Mouse (Mus musculus) hindbrain, embryonic 12.5 days (tissue): ENCODE measurements around the gene Lap3. TPM values are rescaled to one million over a fixed set of nuclear protein-coding genes. Genes with fewer than 3 reads are reported as not detected.

Experiments used
- ATAC-seq: fragments of 200-750 bp; cut with Nextera tagmentation; 2 replicates; pipeline ENCODE4 v1.8.0; 2017; ENCODE audit warnings: moderate TSS enrichment; ENCODE audit not compliant: low FRiP score
- H3K27ac ChIP-seq: fragments of 300-500 bp; sonication (generic); 2 replicates; pipeline ENCODE4 v1.5.1; 2016; ENCODE audit warnings: mild to moderate bottlenecking
- H3K27me3 ChIP-seq: fragments of 300-500 bp; sonication (generic); 2 replicates; pipeline ENCODE4 v1.6.1; 2016; ENCODE audit warnings: mild to moderate bottlenecking
- H3K36me3 ChIP-seq: fragments of 300-500 bp; sonication (generic); 2 replicates; pipeline ENCODE4 v1.6.1; 2016; ENCODE audit warnings: mild to moderate bottlenecking
- H3K4me1 ChIP-seq: fragments of 300-500 bp; sonication (generic); 2 replicates; pipeline ENCODE4 v1.6.1; 2016
- H3K4me2 ChIP-seq: fragments of 300-500 bp; sonication (generic); replicated peaks from 2 replicates; pipeline ENCODE4 v1.6.1; 2016; ENCODE audit warnings: mild to moderate bottlenecking
- H3K4me3 ChIP-seq: fragments of 300-500 bp; sonication (generic); 2 replicates; pipeline ENCODE4 v1.5.1; 2016; ENCODE audit warnings: mild to moderate bottlenecking
- H3K9ac ChIP-seq: fragments of 300-500 bp; sonication (generic); 2 replicates; pipeline ENCODE4 v1.6.1; 2016; ENCODE audit warnings: mild to moderate bottlenecking, moderate library complexity
- H3K9me3 ChIP-seq: fragments of 300-500 bp; sonication (generic); replicated peaks from 2 replicates; pipeline ENCODE4 v1.6.1; 2016; ENCODE audit warnings: mild to moderate bottlenecking
- WGBS: fragments of 180-500 bp; shearing (Covaris S2); methylation state at CpG from one replicate; pipeline ENCODE4 v1.1.7; 2016; 5-methylcytosine and 5-hydroxymethylcytosine counted together
- polyA plus RNA-seq: library from polyadenylated mRNA; unstranded; fragments of >200 nt; fragmentation: Nextera tagmentation; extraction: Ambion mirVana; gene quantifications from 2 replicates; pipeline ENCODE4 v1.2.1, GENCODE M21; 2016

The Lap3 gene
- polyA plus RNA-seq, 1 experiment from 2014 or later, result 57.3 TPM

DNA sequence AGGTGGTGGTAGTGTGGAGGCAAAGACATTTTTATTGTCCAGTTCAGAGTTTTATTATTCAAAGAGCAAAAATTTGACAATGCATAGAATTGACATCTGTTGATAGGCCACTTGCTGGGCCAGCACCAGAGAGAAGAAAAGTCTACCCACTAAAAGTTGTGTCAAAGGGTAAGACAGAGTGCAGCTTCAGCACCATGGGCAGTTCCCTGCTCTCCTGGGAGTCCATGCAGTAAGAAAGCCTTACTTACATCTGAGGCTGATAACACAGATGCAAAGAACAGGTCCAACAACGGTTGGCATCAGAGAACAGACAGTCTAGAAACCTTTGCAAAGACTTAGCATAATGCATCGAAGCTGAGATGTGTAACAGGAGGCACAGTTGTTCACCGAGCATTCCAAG, 36.5 kb downstream of the Lap3 start:
- Histone ChIP-seq H3K4me1 (no peaks in the 10 kb centered on the region), H3K9me3 (no peaks in the 10 kb centered on the region), H3K27me3 (no peaks in the 10 kb centered on the region), H3K27ac (no peak overlapping the region), H3K4me3 (no peak overlapping the region), H3K9ac (no peak overlapping the region), H3K36me3 (peaks cover 58% of the 10 kb centered on the region), H3K4me2 (no peak overlapping the region)
- whole genome bisulfite sequencing, result 97% methylated on average over 3 of the region's 3 CpGs
- ATAC-seq, result no peak

- Histone ChIP-seq H3K9ac (no peak overlapping the region), H3K36me3 (peaks cover 14% of the 10 kb centered on the region; the same call in 1 of the 2 replicates), H3K9me3 (no peaks in the 10 kb centered on the region), H3K27me3 (no peaks in the 10 kb centered on the region), H3K4me3 (no peak overlapping the region), H3K4me1 (no peaks in the 10 kb centered on the region), H3K27ac (no peak overlapping the region), H3K4me2 (peak overlapping the region; percentile 15)
- ATAC-seq, result peak; percentile 83
- 5% methylated on average over 16 of the region's 17 CpGs for WGBS
Observed at GRCm38 (mm10) chr5:45534319-45535098, 41.3 kb downstream of the Lap3 start.

DNA sequence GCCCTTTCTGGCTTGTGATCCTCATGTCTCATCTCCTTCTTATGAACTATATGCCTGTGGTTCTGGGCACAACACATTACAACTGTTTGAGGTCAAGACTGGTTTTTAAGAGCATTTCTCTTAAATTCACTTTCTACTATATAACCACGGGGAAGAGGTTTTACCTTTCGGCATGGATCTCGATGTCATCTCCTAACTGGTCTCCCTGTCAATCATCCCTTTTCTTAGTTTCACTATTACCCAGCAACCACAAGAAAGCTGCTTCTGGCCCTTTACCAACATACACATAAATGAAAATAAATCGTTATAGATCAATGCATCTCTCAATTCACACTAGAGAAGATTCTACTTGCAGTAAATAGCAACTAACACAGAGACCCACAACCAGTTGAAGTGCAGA, 42.0 kb downstream of the Lap3 start:
- no peaks in the 10 kb centered on the region for H3K27me3 ChIP-seq
- ATAC-seq, result no peak
- no peak overlapping the region for H3K4me2 ChIP-seq
- WGBS, result 76% methylated on average over 4 of the region's 4 CpGs
- no peak overlapping the region for H3K27ac ChIP-seq
- no peaks in the 10 kb centered on the region for H3K4me1 ChIP-seq
- H3K36me3 ChIP-seq, result peaks cover 12% of the 10 kb centered on the region; the same call in 1 of the 2 replicates
- no peak overlapping the region for H3K9ac ChIP-seq
- no peak overlapping the region for H3K4me3 ChIP-seq
- H3K9me3 ChIP-seq, result no peaks in the 10 kb centered on the region

- H3K27me3 ChIP-seq, result no peaks in the 10 kb centered on the region
- H3K9ac ChIP-seq, result no peak overlapping the region
- WGBS, result 52% methylated on average over 10 of the region's 10 CpGs
- H3K27ac ChIP-seq, result no peak overlapping the region
- H3K4me1 ChIP-seq, result no peaks in the 10 kb centered on the region
- H3K36me3 ChIP-seq, result no peaks in the 10 kb centered on the region
- H3K9me3 ChIP-seq, result no peaks in the 10 kb centered on the region
- no peak for ATAC-seq
- H3K4me2 ChIP-seq, result no peak overlapping the region
- H3K4me3 ChIP-seq, result no peak overlapping the region
Observed at GRCm38 (mm10) chr5:45539502-45539901, 46.3 kb downstream of the Lap3 start.

DNA sequence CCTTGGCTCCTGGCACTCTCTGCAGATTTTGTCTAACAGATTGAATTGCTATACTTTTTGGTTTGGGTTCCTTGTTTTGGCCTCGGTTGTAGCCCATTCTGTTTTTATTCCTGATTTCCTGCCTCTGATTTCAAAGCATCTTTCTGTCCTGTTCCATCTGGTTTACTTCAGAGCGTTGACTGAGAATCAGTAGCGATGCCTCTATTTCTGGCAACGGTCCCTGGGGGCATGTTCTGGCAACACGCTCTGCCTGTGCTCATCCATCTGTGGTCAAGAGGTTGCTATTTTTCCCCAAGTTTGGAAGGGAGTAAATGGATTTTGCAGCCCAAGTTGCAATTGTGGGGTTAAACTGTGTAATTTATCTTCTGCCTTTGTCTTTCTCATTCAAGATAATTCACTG, 50.2 kb downstream of the Lap3 start:
- no peaks in the 10 kb centered on the region for H3K27me3 ChIP-seq
- no peaks in the 10 kb centered on the region for H3K4me1 ChIP-seq
- WGBS, result 63% methylated on average over 5 of the region's 5 CpGs
- H3K4me3 ChIP-seq, result no peak overlapping the region
- no peak overlapping the region for H3K9ac ChIP-seq
- H3K9me3 ChIP-seq, result no peaks in the 10 kb centered on the region
- H3K4me2 ChIP-seq, result no peak overlapping the region
- no peaks in the 10 kb centered on the region for H3K36me3 ChIP-seq
- H3K27ac ChIP-seq, result no peak overlapping the region
- ATAC-seq, result no peak

DNA sequence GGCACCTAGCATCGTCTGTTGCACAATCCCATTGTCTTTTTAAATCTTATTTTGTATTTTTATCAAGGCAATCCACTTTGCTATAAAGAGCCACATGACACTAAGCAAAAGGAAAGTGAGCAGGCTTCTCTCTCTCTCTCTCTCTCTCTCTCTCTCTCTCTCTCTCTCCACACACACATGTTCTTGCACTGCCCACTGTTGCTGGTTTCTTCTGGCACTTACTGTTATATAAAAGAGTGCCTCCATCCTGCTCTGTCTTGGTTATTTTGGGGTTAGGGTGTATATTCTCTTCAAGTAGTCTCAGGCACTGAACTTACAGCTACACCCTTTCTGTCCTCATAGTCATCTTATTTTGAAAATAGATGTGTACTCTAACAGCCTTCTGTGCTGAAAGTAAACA, 56.4 kb downstream of the Lap3 start:
- Histone ChIP-seq H3K36me3 (no peaks in the 10 kb centered on the region), H3K4me1 (no peaks in the 10 kb centered on the region), H3K4me3 (no peak overlapping the region), H3K9me3 (no peaks in the 10 kb centered on the region), H3K4me2 (no peak overlapping the region), H3K9ac (no peak overlapping the region), H3K27ac (no peak overlapping the region), H3K27me3 (no peaks in the 10 kb centered on the region)
- no peak for ATAC-seq
- 89% methylated on average over 1 of the region's 1 CpGs for WGBS

Other genes with a start within 250 kb of the Lap3 start
- gene Qdpr, start 43.1 kb upstream of the Lap3 start, polyA plus RNA-seq, result 109 and 117 TPM in 2 replicates
- gene Clrn2, start 39.6 kb upstream of the Lap3 start, polyA plus RNA-seq, result 0.23 and 0.25 TPM in 2 replicates
- 255 TPM in 2 replicates for gene Med28, start 26.9 kb downstream of the Lap3 start, polyA plus RNA-seq
- 0.79 and 0.83 TPM in 2 replicates for gene Fam184b, start 146.2 kb downstream of the Lap3 start, polyA plus RNA-seq
- gene Ncapg, start 176.5 kb downstream of the Lap3 start, polyA plus RNA-seq, result 40.2 and 43.6 TPM in 2 replicates